Mouse (Mus musculus) megakaryocyte, embryonic 14.5 days (primary cell): ENCODE measurements around the gene Ppp4r4. TPM values are rescaled to one million over a fixed set of nuclear protein-coding genes. Genes with fewer than 3 reads are reported as not detected.

ENCODE experiments used
- H3K27me3 ChIP-seq: replicated peaks from 2 replicates; pipeline ENCODE3; 2012; ENCODE audit warnings: inconsistent platforms
- H3K36me3 ChIP-seq: replicated peaks from 2 replicates; pipeline ENCODE3; 2012; ENCODE audit warnings: low read length, inconsistent platforms, mixed read lengths
- H3K4me1 ChIP-seq: 2 replicates; pipeline ENCODE4 v1.6.1; 2012; ENCODE audit warnings: inconsistent platforms
- H3K4me3 ChIP-seq: replicated peaks from 2 replicates; pipeline ENCODE3; 2012; ENCODE audit warnings: moderate library complexity, mild to moderate bottlenecking, inconsistent platforms
- H3K9me3 ChIP-seq: 2 replicates; pipeline ENCODE4 v1.6.1; 2012; ENCODE audit warnings: inconsistent platforms
- FLI1 ChIP-seq: IDR thresholded peaks from 2 replicates; pipeline ENCODE4 v1.6.1; 2012; ENCODE audit warnings: low read length, inconsistent platforms, mixed read lengths
- GATA1 ChIP-seq: IDR thresholded peaks from 3 replicates; pipeline ENCODE4 v1.6.1; 2012; ENCODE audit warnings: mixed read lengths, low read length, inconsistent platforms, borderline replicate concordance
- polyA plus RNA-seq: library from polyadenylated mRNA; stranded (reverse); fragments of >175 nt; gene quantifications from 2 replicates; pipeline ENCODE4 v1.2.3, GENCODE M21; 2012; ENCODE audit warnings: low replicate concordance; ENCODE audit not compliant: insufficient read depth

Gene Ppp4r4
- polyA plus RNA-seq, 1 experiment: not detected

- TF ChIP-seq FLI1 (no peak), GATA1 (no peak)
- Histone ChIP-seq H3K27me3 (peaks cover 9% of the 10 kb centered on the region), H3K4me3 (no peak overlapping the region)
Observed at GRCm38 (mm10) chr12:103518640-103519039, 13.4 kb upstream of the Ppp4r4 start.

GRCm38 (mm10) chr12:103530596-103530995 lies 1.5 kb upstream of the Ppp4r4 start:
- Histone ChIP-seq H3K27me3 (peaks cover 43% of the 10 kb centered on the region), H3K4me1 (peaks cover 15% of the 10 kb centered on the region), H3K4me3 (no peak overlapping the region), H3K9me3 (peaks cover 15% of the 10 kb centered on the region), H3K36me3 (no peaks in the 10 kb centered on the region)
- TF ChIP-seq GATA1 (no peak), FLI1 (no peak)

More at GRCm38 (mm10) chr12:103518640-103519039, 13.4 kb upstream of the Ppp4r4 start:
- Histone ChIP-seq H3K4me1 (peaks cover 2% of the 10 kb centered on the region; the same call in 1 of the 2 replicates), H3K36me3 (no peaks in the 10 kb centered on the region), H3K9me3 (peaks cover 14% of the 10 kb centered on the region)

DNA sequence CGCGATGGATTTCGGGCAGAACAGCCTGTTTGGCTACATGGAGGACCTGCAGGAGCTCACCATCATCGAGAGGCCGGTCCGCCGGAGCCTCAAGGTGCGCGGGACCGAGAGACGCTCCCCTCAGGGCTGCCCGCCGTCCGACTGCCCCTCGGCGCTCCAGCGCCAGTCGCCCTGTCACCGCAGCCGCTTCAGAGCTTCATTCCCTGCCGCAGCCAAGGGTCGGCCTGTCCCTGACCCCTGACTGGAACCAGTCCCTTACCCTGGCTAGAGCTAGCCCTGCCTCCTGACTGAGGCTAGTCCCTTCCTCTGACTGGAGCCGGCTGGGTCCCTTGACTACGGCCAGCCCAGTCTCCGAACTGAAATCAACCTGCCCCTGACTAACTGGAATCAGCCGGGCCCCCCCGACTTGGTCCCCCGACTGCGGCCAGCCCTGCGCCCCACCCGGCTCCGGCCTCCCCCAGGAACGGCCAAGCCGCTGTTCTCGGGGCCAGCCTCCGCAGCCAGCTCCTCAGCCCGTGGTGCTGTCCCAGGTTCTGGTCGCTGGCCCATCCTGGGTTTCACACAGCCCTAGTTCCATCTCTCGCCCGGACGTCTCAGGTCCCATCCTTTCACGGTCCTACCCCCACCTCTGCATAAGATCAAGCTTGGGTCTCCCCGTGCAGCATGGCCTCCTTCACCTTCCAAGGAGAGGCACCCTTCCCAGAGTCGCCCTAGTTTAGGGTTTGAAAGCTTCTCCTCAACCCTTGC lies 739 bp downstream of the Ppp4r4 start:
- Histone ChIP-seq H3K4me3 (peak overlapping the region; percentile 91), H3K4me1 (peaks cover 15% of the 10 kb centered on the region), H3K27me3 (peaks cover 43% of the 10 kb centered on the region), H3K9me3 (peaks cover 6% of the 10 kb centered on the region), H3K36me3 (no peaks in the 10 kb centered on the region)
- TF ChIP-seq GATA1: no peak
- TF ChIP-seq FLI1: no peak

- no peaks in the 10 kb centered on the region for H3K36me3 ChIP-seq
- TF ChIP-seq FLI1: no peak
- TF ChIP-seq GATA1: no peak
- no peaks in the 10 kb centered on the region for H3K4me1 ChIP-seq
- H3K9me3 ChIP-seq: no peaks in the 10 kb centered on the region
- H3K4me3 ChIP-seq: no peak overlapping the region
- peaks cover 10% of the 10 kb centered on the region for H3K27me3 ChIP-seq
Observed at GRCm38 (mm10) chr12:103540429-103540828, 8.3 kb downstream of the Ppp4r4 start.

DNA sequence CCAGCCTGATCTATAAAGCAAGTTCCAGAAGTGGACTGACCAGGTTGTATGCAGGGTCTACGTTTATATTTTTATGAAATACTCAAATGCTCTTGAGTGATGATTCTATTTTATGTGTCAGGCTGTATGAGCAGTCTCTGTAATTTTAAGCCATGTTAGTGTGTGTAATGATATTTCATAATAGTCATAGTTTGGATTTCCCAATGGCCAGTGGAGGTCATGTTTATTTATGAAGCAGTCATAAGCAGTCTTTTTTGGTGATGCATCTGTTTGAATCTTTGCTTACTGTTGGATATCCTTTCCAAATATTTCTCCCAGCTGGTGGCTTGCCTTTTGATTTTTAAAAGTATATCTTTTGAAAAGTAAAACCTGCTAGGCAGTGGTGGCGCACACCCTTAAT lies 11.3 kb downstream of the Ppp4r4 start:
- H3K4me3 ChIP-seq: no peak overlapping the region
- H3K9me3 ChIP-seq: no peaks in the 10 kb centered on the region
- TF ChIP-seq GATA1: no peak
- TF ChIP-seq FLI1: no peak
- peaks cover 10% of the 10 kb centered on the region for H3K27me3 ChIP-seq
- no peaks in the 10 kb centered on the region for H3K4me1 ChIP-seq
- no peaks in the 10 kb centered on the region for H3K36me3 ChIP-seq

DNA sequence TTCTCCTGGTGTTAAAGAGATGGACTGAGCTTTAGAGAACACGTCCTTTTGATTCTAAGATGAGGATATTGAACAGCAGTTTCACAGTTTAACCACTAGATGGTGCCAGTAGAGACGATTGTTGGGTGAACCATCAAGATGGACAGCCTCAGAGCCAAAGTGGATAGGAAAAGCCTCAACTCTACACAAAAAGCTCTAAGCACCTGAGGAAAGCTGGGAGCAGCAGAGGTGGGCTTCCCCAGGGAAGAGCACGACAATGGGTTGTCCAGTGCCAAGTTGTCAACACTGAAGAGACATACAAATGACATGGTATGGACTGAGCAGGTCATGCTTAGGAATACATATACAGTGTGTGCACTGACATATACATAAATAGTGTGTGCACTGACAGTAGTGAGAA lies 12.1 kb downstream of the Ppp4r4 start:
- Histone ChIP-seq H3K4me3 (no peak overlapping the region), H3K9me3 (no peaks in the 10 kb centered on the region), H3K4me1 (no peaks in the 10 kb centered on the region), H3K27me3 (peaks cover 8% of the 10 kb centered on the region), H3K36me3 (no peaks in the 10 kb centered on the region)
- no peak for TF ChIP-seq GATA1
- no peak for TF ChIP-seq FLI1

DNA sequence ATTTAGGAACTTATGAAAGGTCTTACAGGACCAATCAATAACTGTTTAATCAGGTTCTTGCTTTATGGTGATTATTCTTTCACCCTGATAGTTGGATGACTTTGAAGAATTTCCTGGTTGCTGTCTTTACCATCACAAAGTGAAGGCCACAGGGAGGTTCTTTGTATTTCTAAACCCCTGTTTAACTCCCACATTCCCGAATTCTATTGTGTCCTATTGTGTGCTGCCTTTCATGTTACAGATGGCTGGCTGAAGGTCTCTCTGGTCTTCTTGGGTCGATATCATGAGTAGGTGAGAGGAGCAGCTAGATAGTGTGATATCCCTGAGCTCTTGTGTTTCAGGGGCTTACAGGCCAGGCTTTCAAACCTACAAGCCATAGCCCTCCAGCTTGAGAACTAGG lies 15.4 kb downstream of the Ppp4r4 start:
- TF ChIP-seq FLI1 (no peak), GATA1 (no peak)
- Histone ChIP-seq H3K27me3 (peaks cover 3% of the 10 kb centered on the region), H3K9me3 (no peaks in the 10 kb centered on the region), H3K4me1 (no peaks in the 10 kb centered on the region), H3K36me3 (no peaks in the 10 kb centered on the region), H3K4me3 (no peak overlapping the region)

DNA sequence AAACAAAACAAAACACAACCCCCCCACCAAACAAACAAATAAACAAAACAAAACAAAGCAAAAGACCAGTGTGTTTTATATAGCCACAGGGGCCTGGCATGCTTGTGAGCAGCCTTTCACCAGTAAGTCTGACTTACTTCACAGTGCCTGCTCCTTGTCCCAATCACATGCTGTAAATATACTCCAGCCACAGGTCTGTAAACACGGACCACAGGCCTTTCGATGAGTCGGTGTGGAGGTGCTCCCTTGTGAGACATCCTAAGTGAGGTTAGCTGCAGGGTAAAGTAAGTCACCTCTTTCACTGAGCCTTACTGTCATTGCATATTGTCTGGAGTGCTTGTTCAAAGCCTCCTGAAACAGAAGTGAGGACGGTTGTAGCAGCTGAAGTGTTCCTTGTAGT lies 16.4 kb downstream of the Ppp4r4 start:
- Histone ChIP-seq H3K27me3 (peaks cover 3% of the 10 kb centered on the region), H3K36me3 (no peaks in the 10 kb centered on the region), H3K4me3 (no peak overlapping the region), H3K9me3 (no peaks in the 10 kb centered on the region), H3K4me1 (no peaks in the 10 kb centered on the region)
- no peak for TF ChIP-seq GATA1
- no peak for TF ChIP-seq FLI1

DNA sequence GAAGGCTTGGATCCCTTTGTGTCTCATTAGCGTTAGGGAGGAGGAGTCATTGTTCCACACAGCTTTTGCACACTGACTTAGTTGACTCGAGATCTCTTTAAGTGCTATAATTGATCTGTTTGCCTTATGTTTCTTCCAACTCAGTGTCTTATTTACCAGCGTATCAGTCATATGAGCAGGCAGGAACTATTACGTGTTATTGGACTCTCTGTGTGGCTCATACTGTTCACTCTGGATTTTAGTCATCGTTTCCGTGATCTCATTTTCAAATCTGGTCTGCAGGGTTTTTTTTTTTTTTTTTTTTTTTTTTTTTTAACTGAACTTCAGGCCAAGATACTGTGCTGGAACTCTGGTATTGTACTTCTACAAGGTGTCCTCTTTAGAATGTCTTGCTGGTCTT lies 18.0 kb downstream of the Ppp4r4 start:
- Histone ChIP-seq H3K4me1 (no peaks in the 10 kb centered on the region), H3K4me3 (no peak overlapping the region), H3K27me3 (peaks cover 3% of the 10 kb centered on the region), H3K9me3 (no peaks in the 10 kb centered on the region), H3K36me3 (no peaks in the 10 kb centered on the region)
- TF ChIP-seq FLI1: no peak
- TF ChIP-seq GATA1: no peak

- Histone ChIP-seq H3K27me3 (peaks cover 3% of the 10 kb centered on the region), H3K9me3 (no peaks in the 10 kb centered on the region), H3K4me1 (no peaks in the 10 kb centered on the region), H3K4me3 (no peak overlapping the region), H3K36me3 (no peaks in the 10 kb centered on the region)
- TF ChIP-seq GATA1 (no peak), FLI1 (no peak)
Observed at GRCm38 (mm10) chr12:103551422-103551821, 19.3 kb downstream of the Ppp4r4 start.

DNA sequence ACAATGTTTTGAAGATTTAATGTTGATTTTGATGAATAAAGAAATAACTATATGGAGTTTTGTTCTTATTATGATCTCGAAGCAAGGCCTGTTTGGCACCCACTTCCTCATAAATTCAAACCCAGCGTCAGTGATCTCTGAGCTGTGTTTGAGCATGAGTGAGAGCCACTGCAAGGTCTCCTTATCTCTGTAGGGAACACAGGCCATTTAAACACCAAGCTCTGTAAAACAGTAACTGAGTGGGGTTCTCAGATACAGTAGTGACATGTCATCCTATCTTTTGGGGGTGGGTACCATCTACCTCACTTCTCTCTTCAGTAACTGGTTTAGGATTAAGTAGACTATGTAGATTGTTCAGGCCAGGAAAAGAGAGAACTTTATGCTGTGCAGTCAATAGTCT lies 20.4 kb downstream of the Ppp4r4 start:
- H3K4me1 ChIP-seq: no peaks in the 10 kb centered on the region
- H3K4me3 ChIP-seq: no peak overlapping the region
- TF ChIP-seq GATA1: no peak
- no peak for TF ChIP-seq FLI1
- no peaks in the 10 kb centered on the region for H3K36me3 ChIP-seq
- H3K27me3 ChIP-seq: peaks cover 3% of the 10 kb centered on the region
- no peaks in the 10 kb centered on the region for H3K9me3 ChIP-seq
